Mouse (Mus musculus) ZHBTc4 (cell line): ENCODE data around the gene Arpc5l.

Experiments used
- DNase-seq: peaks from one replicate; pipeline ENCODE4 v3.0.0-alpha.2; 2011; ENCODE audit warnings: low read depth, low spot score

Gene Arpc5l

DNA sequence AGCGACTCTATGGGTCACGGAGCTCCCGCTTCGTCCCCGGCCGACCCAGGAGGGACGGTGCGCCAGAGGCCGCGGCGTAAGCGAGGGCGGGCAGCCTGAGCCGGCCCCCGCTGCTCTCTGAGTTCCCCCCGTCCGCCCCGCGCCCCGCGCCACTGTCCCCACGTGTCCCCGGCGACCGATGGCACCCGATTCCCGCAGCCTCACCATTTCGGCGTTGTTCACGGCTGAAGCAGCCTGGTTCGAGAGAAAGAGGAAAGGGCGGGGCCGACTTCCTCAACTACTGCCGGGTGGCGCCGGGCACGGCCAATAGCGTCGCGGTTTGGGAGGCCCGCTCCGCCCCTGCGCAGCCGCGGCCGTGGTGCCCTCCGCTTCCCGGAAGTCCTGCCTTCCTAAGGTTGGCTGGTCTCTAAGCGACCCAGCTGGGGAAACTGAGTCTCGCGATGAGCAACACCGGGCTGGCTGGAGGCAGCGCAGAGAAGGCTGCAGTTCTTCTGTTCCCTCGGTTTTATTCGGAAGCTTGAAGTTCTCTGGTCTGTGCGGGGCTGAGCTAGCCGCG lies at the start of gene Arpc5l:
Gene Arpc5l, plus strand, starts transcription at position 469 of the 556 bp plus-strand sequence.
- peak; percentile 97 for DNase-seq

GRCm38 (mm10) chr2:38956062-38956461 lies 49.1 kb upstream of the Arpc5l start:
- no peak for DNase-seq

GRCm38 (mm10) chr2:38957671-38958223 lies 47.4 kb upstream of the Arpc5l start:
- no peak for DNase-seq

DNA sequence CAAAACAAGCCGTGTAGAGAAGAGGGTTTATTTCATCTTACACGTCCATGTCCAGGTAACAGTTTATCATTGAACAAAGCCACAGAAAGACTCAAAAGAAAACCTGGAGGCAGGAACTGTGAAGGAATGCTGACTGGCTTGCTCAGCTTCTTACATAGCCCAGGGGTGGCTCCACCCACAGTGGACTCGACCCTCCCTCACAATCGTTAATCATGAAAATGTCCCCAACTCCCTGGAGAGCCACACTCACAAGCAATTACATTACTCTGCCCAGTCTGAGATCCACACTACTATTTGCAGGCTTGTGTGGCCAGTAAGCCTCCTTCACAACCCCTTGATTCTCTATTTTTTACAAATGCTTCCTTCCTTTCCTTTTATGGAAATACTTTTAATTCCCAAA lies 41.0 kb upstream of the Arpc5l start:
- DNase-seq, result peak; percentile 29

- DNase-seq, result no peak
These were observed 35.5 kb upstream of the Arpc5l start for GRCm38 (mm10) chr2:38969650-38970049.

- no peak for DNase-seq
These were observed 35.1 kb upstream of the Arpc5l start for GRCm38 (mm10) chr2:38970057-38970456.

GRCm38 (mm10) chr2:38973223-38973622 lies 31.9 kb upstream of the Arpc5l start:
- peak; percentile 48 for DNase-seq

DNA sequence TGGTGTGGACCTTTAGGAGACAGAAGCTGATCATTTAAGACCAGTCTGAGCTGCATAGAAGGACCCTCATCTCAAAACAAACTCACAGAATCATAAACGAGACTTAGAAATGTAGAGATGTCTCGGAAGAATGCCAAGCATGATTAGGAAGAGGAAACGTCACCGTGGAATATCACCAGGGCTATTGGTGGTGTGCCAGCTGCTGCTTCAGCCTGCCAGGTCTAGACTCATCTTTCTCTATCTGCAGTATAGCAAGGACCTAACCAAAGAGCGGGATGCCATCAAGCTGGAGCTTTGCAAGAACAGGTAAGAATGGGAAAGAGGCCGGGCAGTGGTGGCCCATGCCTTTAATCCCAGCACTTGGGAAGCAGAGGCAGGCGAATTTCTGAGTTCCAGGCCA lies 31.4 kb upstream of the Arpc5l start:
- DNase-seq, result no peak

DNA sequence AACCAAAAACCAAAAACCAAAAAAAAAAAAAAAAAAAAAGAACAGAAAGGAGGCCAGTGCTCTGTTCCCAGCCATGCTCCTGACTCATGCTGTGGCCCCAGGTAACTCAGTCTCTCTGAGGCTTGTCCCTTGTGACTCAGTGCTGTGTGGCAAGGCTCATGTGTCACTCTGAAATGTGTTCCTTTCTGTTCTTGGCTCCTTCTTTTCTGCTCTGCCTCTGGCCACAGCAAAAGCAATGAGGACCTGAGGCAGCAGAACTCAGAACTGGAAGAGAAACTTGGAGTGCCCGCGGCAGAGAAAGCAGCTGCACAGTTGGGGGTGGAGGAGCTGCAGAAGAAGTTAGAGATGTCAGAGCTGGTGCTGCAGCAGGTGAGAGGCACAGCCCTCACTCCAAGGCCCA lies 31.0 kb upstream of the Arpc5l start:
- no peak for DNase-seq

DNA sequence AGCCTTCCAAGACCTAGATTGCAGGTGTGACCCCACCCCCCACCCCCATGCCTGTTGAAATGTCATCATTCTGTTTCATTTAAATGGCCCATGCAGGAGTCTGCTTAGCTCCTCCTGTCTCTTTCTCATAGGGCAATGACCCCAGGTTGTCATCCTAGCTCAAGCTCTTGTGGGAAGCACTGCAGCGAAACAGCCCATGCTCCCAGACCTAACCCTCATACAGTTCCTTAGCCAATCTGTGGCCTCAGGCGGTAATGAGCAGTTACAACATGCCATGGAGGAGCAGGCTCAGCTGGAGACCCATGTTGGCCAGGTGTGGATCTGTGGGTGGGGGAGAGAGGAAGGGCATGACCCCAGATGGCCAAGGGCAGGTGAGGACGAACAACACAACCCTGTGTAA lies 30.0 kb upstream of the Arpc5l start:
- peak; percentile 34 for DNase-seq

DNA sequence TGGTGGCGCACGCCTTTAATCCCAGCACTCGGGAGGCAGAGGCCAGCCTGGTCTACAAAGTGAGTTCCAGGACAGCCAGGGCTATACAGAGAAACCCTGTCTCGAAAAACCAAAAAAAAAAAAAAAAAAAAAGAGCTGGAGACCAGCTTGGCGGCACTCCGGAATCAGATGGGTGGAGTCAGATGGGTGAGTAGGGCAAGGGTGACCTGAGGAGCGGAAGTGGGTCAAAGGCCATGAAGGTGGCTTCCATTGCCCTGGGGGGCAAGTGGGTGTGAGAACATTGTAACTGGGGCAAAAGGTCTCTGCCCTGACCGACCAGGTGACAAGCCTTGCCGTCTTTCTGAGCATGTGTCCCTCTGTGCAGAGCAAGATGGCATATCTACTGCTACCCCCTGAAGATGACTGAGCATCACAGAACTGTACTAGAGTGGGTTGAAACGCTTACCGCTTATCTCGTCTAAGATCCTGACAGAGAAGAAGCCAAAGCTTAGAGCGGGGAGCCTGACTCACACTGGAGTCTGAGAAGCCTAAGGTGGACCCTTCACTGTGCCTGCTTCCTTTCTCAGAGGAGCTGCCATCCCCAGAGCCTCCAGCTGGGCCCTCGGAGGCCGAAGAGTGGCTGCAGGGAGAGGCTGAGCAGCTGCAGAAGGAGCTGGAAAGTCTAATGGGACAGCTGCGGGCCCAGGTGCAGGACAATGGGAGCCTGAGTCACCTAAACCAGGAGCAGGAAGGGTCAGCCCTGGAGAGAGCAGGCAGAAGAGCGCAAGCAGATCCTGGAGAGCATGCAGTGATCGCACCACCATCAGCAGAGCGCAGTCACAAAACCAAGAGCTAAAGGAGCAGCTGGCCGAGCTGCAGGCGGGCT lies 29.0 kb upstream of the Arpc5l start:
- DNase-seq, result peak; percentile 41

GRCm38 (mm10) chr2:38977837-38978236 lies 27.3 kb upstream of the Arpc5l start:
- no peak for DNase-seq

GRCm38 (mm10) chr2:38983456-38983855 lies 21.7 kb upstream of the Arpc5l start:
- peak; percentile 63 for DNase-seq

DNA sequence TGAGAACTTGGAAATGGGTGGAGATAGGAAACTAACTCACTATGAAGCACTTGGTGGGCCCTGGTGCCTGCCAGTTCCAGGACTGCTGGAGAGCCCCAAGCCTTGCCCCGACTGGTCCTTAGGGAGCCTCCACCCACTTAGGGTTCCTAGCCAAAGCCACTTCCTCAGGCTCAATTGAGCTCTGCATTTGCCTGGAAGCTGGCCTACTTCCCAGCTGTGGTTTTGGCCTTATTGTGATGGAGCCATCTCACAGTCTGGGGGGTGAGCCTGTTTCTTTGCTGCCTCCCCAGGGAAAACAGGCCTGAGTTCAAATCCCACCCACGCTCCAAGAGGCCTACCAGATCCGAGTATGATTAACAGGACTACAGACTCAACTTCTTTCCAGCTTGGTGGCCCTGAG lies 18.6 kb upstream of the Arpc5l start:
- no peak for DNase-seq

DNA sequence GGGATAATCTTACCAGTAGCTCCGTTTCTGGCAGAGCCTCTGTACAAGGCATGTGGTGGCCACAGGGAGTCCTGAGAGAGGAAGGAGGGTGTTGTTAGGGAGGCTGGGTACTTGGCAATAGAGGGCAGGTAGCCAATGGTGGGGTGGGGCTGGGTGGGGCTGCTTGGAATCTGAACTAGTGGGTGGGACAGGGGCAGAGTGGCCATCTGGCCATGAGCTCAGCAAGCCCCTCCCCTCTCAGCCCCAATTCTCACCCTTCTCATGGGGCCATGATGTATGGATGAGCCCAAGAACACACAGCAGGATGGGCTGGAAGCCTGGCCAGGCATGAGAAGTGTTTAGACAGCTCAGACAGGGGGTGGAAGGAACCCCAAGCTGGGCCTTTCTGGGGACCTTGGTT lies 17.8 kb upstream of the Arpc5l start:
- peak; percentile 40 for DNase-seq

GRCm38 (mm10) chr2:38987803-38988510 lies 17.2 kb upstream of the Arpc5l start:
- no peak for DNase-seq

- DNase-seq, result no peak
These were observed 16.2 kb upstream of the Arpc5l start for GRCm38 (mm10) chr2:38988929-38989328.

GRCm38 (mm10) chr2:38992004-38992403 lies 13.1 kb upstream of the Arpc5l start:
- no peak for DNase-seq

DNA sequence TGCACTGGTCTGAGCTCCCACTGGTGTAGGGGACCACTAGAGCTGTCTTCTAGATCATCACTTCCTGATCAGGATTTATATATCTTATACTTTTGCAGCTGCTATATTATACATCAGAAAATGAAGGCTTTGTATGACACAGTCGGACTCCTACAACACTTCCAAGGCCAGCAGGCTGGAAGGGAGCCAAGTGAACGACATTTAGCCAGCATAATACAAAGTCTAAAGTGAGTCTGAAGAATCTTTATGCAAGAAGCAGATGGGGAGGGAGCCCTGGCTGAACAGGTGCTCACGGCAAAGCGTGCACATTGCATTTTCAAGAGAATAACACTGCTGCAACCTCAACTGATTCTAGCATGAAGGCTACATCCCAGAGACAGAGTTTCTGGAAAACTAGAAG lies 12.7 kb upstream of the Arpc5l start:
- DNase-seq, result no peak

DNA sequence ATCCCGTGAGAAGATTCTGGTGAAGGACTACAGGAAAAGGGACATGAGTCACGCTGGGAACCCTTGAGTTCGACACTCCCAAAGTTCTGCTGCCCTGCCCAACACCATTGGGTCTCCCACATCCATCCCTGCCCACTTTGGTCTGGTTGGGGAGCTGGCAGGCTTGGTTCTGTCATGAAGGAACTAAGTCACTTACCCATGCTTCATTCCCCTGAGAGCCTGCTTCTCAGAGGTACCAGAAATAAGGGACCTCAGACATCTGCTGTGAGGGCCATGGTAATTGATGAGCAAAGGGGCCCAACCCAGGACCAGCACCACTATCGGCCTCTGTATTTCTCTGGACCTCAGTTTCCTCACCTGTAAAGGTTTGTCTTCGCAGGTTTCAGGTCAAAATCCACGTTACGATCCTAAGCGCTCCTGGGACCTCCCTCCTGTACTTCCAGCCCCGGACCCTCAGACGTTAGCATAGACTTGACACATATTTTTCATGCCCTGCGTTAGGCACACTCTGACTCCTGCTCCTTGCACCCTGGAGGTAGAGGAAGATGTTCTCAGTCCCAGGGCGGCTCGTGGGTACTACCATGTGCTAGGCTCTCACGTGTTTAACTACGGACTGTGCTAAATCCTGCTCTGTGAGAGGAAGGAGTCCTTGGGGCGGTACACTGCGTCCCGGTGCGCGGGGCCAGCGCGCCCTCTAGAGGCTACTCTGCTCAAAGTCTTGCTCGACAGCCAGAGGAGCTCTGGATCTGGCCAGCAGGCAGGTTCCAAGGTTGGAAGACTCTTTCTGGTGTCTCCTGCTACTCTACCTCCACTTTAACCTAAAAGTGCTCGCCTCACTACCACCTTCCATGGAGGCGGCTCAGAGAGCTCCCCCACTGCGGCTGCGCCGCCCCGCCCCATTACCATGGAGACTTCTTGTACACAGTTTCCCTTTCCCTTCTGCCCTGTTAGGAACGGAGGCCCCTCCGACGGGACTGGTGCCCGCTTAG lies 7.5 kb upstream of the Arpc5l start, which contains the start of gene Wdr38:
Gene Wdr38, plus strand, starts transcription at position 91 of the 989 bp plus-strand sequence.
- DNase-seq, result peak; percentile 94

GRCm38 (mm10) chr2:38999381-38999780 lies 5.8 kb upstream of the Arpc5l start:
- DNase-seq, result no peak
